Mouse (Mus musculus): ENCODE results near the gene Nmral1. TPM values are rescaled to one million over a fixed set of nuclear protein-coding genes. Genes with fewer than 3 reads are reported as not detected.
"Not testable (repeated sequence)": the region's sequence is repeated elsewhere in the genome, so short reads cannot be mapped to it uniquely, and the experiment has no call there.

The Nmral1 gene
- polyA plus RNA-seq, 1 experiment from 2014 or later, result 102 TPM

DNA sequence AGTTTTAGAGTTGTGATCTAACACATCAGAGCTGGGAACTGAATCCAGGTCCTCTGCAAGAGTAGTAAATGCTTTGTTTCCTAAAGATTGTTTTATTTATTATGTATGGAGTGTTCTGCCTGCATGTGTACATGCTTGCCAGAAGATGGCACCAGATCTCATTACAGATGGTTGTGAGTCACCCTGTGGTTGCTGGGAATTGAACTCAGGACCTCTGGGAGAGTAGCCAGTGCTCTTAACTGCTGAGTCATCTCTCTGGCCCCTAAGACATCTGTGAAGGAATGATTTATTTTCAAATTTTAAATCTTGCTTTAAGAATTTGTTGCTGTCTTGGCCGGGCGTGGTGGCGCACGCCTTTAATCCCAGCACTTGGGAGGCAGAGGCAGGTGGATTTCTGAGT is 29.8 kb downstream of the Nmral1 start:
- WGBS, result 97% methylated on average over 4 of the region's 4 CpGs
- not testable (repeated sequence) for DNase-seq; H3K4me3 ChIP-seq (ENCODE audit: low read depth, low read length); H3K4me1 ChIP-seq (ENCODE audit: insufficient read depth); H3K4me2 ChIP-seq; H3K9me3 ChIP-seq (ENCODE audit: low read depth, low read length); H3K27ac ChIP-seq (ENCODE audit: low read depth); ATAC-seq (ENCODE audit: insufficient read depth); H3K27me3 ChIP-seq (ENCODE audit: insufficient read depth, low read length); H3K9ac ChIP-seq
- TF ChIP-seq CTCF (IDR thresholded peaks at IDR 0.05; ENCODE audit: low read depth), result peak; percentile 7; the same call in 1 of the 2 replicates
- peaks cover 70% of the 10 kb centered on the region for H3K36me3 ChIP-seq (ENCODE audit: insufficient read depth)

- Histone ChIP-seq H3K27me3 (ENCODE audit: insufficient read depth, low read length) (no peaks in the 10 kb centered on the region), H3K27ac (ENCODE audit: low read depth) (peak overlapping the region; percentile 44; the same call in 1 of the 2 replicates), H3K4me1 (ENCODE audit: insufficient read depth) (no peaks in the 10 kb centered on the region), H3K9ac (peak overlapping the region; percentile 86), H3K36me3 (ENCODE audit: insufficient read depth) (peaks cover 24% of the 10 kb centered on the region), H3K4me2 (peak overlapping the region; percentile 94), H3K9me3 (ENCODE audit: low read depth, low read length) (no peaks in the 10 kb centered on the region), H3K4me3 (ENCODE audit: low read depth, low read length) (peak overlapping the region; percentile 95)
- WGBS, result under 1% methylated on average over 9 of the region's 9 CpGs
- DNase-seq, result no peak
- ATAC-seq (ENCODE audit: insufficient read depth), result no peak; the same call in 1 of the 2 replicates
- TF ChIP-seq CTCF (IDR thresholded peaks at IDR 0.05; ENCODE audit: low read depth), result no peak
These were observed 34.7 kb downstream of the Nmral1 start for GRCm38 (mm10) chr16:4684457-4684791.

DNA sequence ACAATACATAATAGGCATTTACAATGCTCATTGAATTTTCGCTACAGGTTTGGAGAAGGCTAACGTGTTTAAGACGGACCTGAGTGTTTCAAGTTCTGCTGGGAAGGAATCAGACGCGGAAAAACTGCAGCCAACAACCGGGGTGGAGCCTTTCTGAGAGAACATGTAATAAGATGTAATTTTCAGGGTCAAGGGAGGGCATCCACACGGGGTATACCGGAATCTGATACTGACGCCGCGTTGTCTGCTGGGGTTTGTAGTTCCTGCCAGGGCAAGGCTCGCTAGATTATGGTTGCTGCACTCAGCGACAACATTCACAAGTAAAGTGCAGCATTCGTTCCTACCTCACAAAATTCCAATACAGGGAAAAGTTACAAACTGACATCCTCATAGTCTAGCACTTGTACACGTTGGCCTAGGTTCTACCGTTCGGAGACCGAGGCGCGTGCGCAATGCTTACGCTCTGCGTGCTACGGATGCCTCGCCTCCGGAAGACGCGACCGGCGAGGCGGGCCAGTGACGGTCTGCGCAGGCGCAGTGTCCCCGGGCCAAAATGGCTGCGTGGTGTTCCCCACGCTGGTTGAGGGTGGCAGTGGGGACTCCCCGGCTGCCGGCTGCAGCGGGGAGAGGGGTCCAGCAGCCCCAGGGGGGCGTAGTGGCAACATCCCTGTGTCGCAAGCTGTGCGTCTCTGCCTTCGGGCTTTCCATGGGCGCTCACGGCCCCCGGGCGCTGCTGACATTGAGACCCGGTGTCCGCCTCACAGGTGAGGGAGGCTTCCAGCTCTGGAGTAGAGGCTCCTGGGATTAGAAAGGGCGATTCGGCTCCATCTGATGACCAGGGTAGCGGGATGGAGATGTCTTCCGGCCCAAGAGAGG is 35.3 kb downstream of the Nmral1 start:
- Histone ChIP-seq H3K9me3 (ENCODE audit: low read depth, low read length) (no peaks in the 10 kb centered on the region), H3K27ac (ENCODE audit: low read depth) (peak overlapping the region; percentile 44)
- TF ChIP-seq CTCF (IDR thresholded peaks at IDR 0.05; ENCODE audit: low read depth), result no peak

GRCm38 (mm10) chr16:4683193-4683580 is 36.0 kb downstream of the Nmral1 start:
- Histone ChIP-seq H3K9me3 (ENCODE audit: low read depth, low read length) (no peaks in the 10 kb centered on the region), H3K27me3 (ENCODE audit: insufficient read depth, low read length) (no peaks in the 10 kb centered on the region), H3K9ac (peak overlapping the region; percentile 86), H3K4me1 (ENCODE audit: insufficient read depth) (peaks cover 6% of the 10 kb centered on the region; the same call in 1 of the 2 replicates), H3K4me2 (peak overlapping the region; percentile 94), H3K27ac (ENCODE audit: low read depth) (peak overlapping the region; percentile 25), H3K4me3 (ENCODE audit: low read depth, low read length) (peak overlapping the region; percentile 95), H3K36me3 (ENCODE audit: insufficient read depth) (peaks cover 14% of the 10 kb centered on the region)
- no peak for TF ChIP-seq CTCF (IDR thresholded peaks at IDR 0.05; ENCODE audit: low read depth)
- WGBS, result 28% methylated on average over 9 of the region's 9 CpGs
- ATAC-seq (ENCODE audit: insufficient read depth) (no peak), DNase-seq (no peak)

More for the DNA sequence above, 35.3 kb downstream of the Nmral1 start:
- peak overlapping the region; percentile 95 for H3K4me3 ChIP-seq (ENCODE audit: low read depth, low read length)
- ATAC-seq (ENCODE audit: insufficient read depth) (peak; percentile 84), DNase-seq (peak; percentile 98)
- H3K36me3 ChIP-seq (ENCODE audit: insufficient read depth), result peaks cover 18% of the 10 kb centered on the region
- H3K4me1 ChIP-seq (ENCODE audit: insufficient read depth), result peaks cover 2% of the 10 kb centered on the region; the same call in 1 of the 2 replicates
- H3K9ac ChIP-seq, result peak overlapping the region; percentile 86
- H3K4me2 ChIP-seq, result peak overlapping the region; percentile 94
- WGBS, result under 1% methylated on average over 54 of the region's 54 CpGs
- no peaks in the 10 kb centered on the region for H3K27me3 ChIP-seq (ENCODE audit: insufficient read depth, low read length)

GRCm38 (mm10) chr16:4682628-4683179 is 36.5 kb downstream of the Nmral1 start:
- TF ChIP-seq CTCF (IDR thresholded peaks at IDR 0.05; ENCODE audit: low read depth), result no peak
- ATAC-seq (ENCODE audit: insufficient read depth), result no peak
- H3K4me1 ChIP-seq (ENCODE audit: insufficient read depth), result peaks cover 6% of the 10 kb centered on the region; the same call in 1 of the 2 replicates
- no peak overlapping the region for H3K27ac ChIP-seq (ENCODE audit: low read depth)
- no peak for DNase-seq
- H3K4me3 ChIP-seq (ENCODE audit: low read depth, low read length), result 0 out of 2 replicates have a peak overlapping the region, but pooled peaks have one; percentile 95
- H3K27me3 ChIP-seq (ENCODE audit: insufficient read depth, low read length), result no peaks in the 10 kb centered on the region
- peak overlapping the region; percentile 94 for H3K4me2 ChIP-seq
- H3K9ac ChIP-seq, result no peak overlapping the region
- peaks cover 9% of the 10 kb centered on the region for H3K36me3 ChIP-seq (ENCODE audit: insufficient read depth)
- 72% methylated on average over 4 of the region's 4 CpGs for WGBS
- no peaks in the 10 kb centered on the region for H3K9me3 ChIP-seq (ENCODE audit: low read depth, low read length)

DNA sequence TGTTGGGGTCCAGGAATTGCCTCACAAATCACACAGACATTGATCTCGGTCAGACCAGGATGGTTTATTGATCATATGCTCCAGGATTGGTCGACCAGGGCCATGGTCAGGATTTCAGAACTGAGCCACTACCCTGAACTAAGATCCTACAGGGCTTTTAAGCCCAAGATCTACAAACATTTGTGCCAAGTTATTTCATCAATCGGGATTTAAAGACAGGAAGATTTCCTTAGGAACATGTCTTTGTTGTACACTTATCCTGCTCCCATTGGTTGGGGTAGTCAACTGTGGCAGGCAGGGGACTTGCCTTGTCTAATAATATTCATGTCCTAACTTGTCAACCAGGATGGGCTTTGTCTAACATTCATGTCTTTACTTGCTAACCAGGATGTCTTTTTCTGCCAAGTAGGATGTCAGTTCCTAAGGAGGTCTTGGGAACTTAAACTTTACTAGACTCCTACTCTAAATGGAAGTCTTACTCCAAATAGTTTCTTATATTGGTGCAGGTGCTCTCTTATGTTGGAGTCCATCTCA is 38.2 kb downstream of the Nmral1 start:
- ATAC-seq (ENCODE audit: insufficient read depth); H3K27me3 ChIP-seq (ENCODE audit: insufficient read depth, low read length); H3K4me1 ChIP-seq (ENCODE audit: insufficient read depth); H3K4me3 ChIP-seq (ENCODE audit: low read depth, low read length); H3K36me3 ChIP-seq (ENCODE audit: insufficient read depth); H3K4me2 ChIP-seq; H3K9ac ChIP-seq; H3K9me3 ChIP-seq (ENCODE audit: low read depth, low read length); DNase-seq; H3K27ac ChIP-seq (ENCODE audit: low read depth): not testable (repeated sequence)
- WGBS, result 71% methylated on average over 3 of the region's 3 CpGs
